In genomic region chr2:28446515-28447314, GRCm38 (mm10) we compare ENCODE assay signal across 9 mouse cellular contexts. TPM values are rescaled to one million over a fixed set of nuclear protein-coding genes. Genes with fewer than 3 reads are reported as not detected.
DNase-seq lines count a peak whose midpoint lies in the region; ATAC-seq and TF ChIP-seq lines count a peak whose summit lies in the region.
"Had no signal": no experiment of that assay in that cellular context is flagged by ENCODE, and none has a peak within 500 bp of the region (broad histone marks: within the 10 kb centered on the region; RNA-seq: fewer than 3 reads in every experiment).

Gene Ppp1r26 (plus strand): TSS chr2:28446800.

- H3K27me3 ChIP-seq in limb, embryonic 14.5 days (ENCODE audit: control insufficient read depth, insufficient read depth, low read length): no peaks in the 10 kb centered on the region
- no peaks in the 10 kb centered on the region for H3K27me3 ChIP-seq in neural tube, embryonic 12.5 days (replicated peaks)

- under 1% methylated on average over 34 of the region's 118 CpGs for WGBS in limb, embryonic 14.5 days
- WGBS in neural tube, embryonic 12.5 days: under 1% methylated on average over 116 of the region's 118 CpGs

- H3K4me3 ChIP-seq in layer of hippocampus, adult 2 months: peak within 1 kb of the TSS; percentile 71
- H3K4me3 ChIP-seq in limb, embryonic 14.5 days (replicated peaks; ENCODE audit: low read length): peak within 1 kb of the TSS; percentile 76
- H3K4me3 ChIP-seq in neural tube, embryonic 12.5 days: peak within 1 kb of the TSS; percentile 78

- peak in 1 of 2 experiments; percentile 46 for DNase-seq in layer of hippocampus, adult 2 months (ENCODE audit: low spot score in 2 of 2)
- DNase-seq in layer of hippocampus, adult 11-12 months (ENCODE audit: low spot score): no peak
- peak; percentile 63 for DNase-seq in cerebellum, adult 9-11 months
- peak; percentile 22 for DNase-seq in gastrocnemius, postnatal 14 days
- peak; percentile 62 for DNase-seq in kidney, adult 18-20 months
- no peak for DNase-seq in limb, embryonic 14.5 days (ENCODE audit: low spot score)
- peak; percentile 42 for DNase-seq in thymus, postnatal 4 days

- no peak for TF ChIP-seq CTCF in layer of hippocampus, adult 2 months (conservative IDR thresholded peaks at IDR 0.05)

- peak within 1 kb of the TSS; percentile 82 for H3K9ac ChIP-seq in limb, embryonic 14.5 days (ENCODE audit: low read depth, low read length, severe bottlenecking)
- H3K9ac ChIP-seq in neural tube, embryonic 12.5 days: peak within 1 kb of the TSS; percentile 83

- no peaks in the 10 kb centered on the region for H3K9me3 ChIP-seq in limb, embryonic 14.5 days (ENCODE audit: control insufficient read depth, low read length)
- H3K9me3 ChIP-seq in neural tube, embryonic 12.5 days: no peaks in the 10 kb centered on the region

- H3K27ac ChIP-seq in layer of hippocampus, adult 2 months: peak within 1 kb of the TSS; percentile 84
- peak within 1 kb of the TSS; percentile 71 for H3K27ac ChIP-seq in limb, embryonic 14.5 days (replicated peaks; ENCODE audit: low read depth, low read length)
- H3K27ac ChIP-seq in neural tube, embryonic 12.5 days: 0 out of 2 replicates have a peak within 1 kb of the TSS, but pooled peaks have one; percentile 7

- H3K4me2 ChIP-seq in limb, embryonic 14.5 days (replicated peaks; ENCODE audit: low read depth, low read length, severe bottlenecking): peak within 1 kb of the TSS; percentile 94
- H3K4me2 ChIP-seq in neural tube, embryonic 12.5 days (replicated peaks): peak within 1 kb of the TSS; percentile 93

- intact Hi-C loops in gastrocnemius, postnatal 14 days (cut with DNase I; ENCODE audit: low total_unique reads): no loop called here

- peak; percentile 69 for ATAC-seq in limb, embryonic 14.5 days (ENCODE audit: low FRiP score, low read depth)
- ATAC-seq in neural tube, embryonic 12.5 days (ENCODE audit: low FRiP score, low read depth): peak; percentile 73

- peaks cover 4% of the 10 kb centered on the region; the same call in 1 of the 2 replicates for H3K4me1 ChIP-seq in limb, embryonic 14.5 days (ENCODE audit: control insufficient read depth, insufficient read depth, low read length)
- H3K4me1 ChIP-seq in neural tube, embryonic 12.5 days: peaks cover 9% of the 10 kb centered on the region; the same call in 1 of the 2 replicates

- peaks cover 19% of the 10 kb centered on the region for H3K36me3 ChIP-seq in limb, embryonic 14.5 days (ENCODE audit: control insufficient read depth, insufficient read depth, low read length)
- H3K36me3 ChIP-seq in neural tube, embryonic 12.5 days: peaks cover 17% of the 10 kb centered on the region; the same call in 1 of the 2 replicates
- H3K36me3 ChIP-seq: G1E had no signal

- no peak for TF ChIP-seq POLR2A in limb, embryonic 14.5 days (IDR thresholded peaks at IDR 0.05; ENCODE audit: borderline replicate concordance, extremely low read depth, insufficient read depth, insufficient read length)

RNA-seq across cellular contexts. Expression of gene Ppp1r26, which starts in this region (rescaled TPM):
- total RNA-seq in layer of hippocampus, adult 2 months (2021): 10 to 100 TPM; 14.5 to 17.3 TPM
- total RNA-seq in gastrocnemius, postnatal 14 days (2021): 1 to 10 TPM; 1.5 to 2.7 TPM
- polyA plus RNA-seq in limb, embryonic 14.5 days (2012; rRNA removed): 12.9 and 13.5 TPM in 2 replicates
- polyA plus RNA-seq in limb, embryonic 14.5 days (2014; fragmentation: Nextera tagmentation; extraction: Ambion mirVana): 4.9 and 5.6 TPM in 2 replicates
- polyA plus RNA-seq in neural tube, embryonic 12.5 days (2016; fragmentation: Nextera tagmentation; extraction: Ambion mirVana): 7.9 and 8.7 TPM in 2 replicates
- polyA plus RNA-seq: G1E had no signal

Comparison
In these comparisons a context has a peak if more than half of its experiments do, and no peak if none do; other contexts are left out.
1. RNA of gene Ppp1r26 (total RNA-seq): 14.5 to 17.3 TPM in layer of hippocampus, adult 2 months; 1.5 to 2.7 TPM in gastrocnemius, postnatal 14 days; every median in the first group is over 4 times any median in the second.
2. DNase-seq: peak in cerebellum, adult 9-11 months (single experiment), gastrocnemius, postnatal 14 days (single experiment), kidney, adult 18-20 months (single experiment) and thymus, postnatal 4 days (single experiment); none in layer of hippocampus, adult 11-12 months (single experiment) and limb, embryonic 14.5 days (single experiment).
3. H3K27ac ChIP-seq: peak in every context shown above with its lines; median percentile 84 in layer of hippocampus, adult 2 months; 71 in limb, embryonic 14.5 days; 7 in neural tube, embryonic 12.5 days.
4. Peak in every context shown above with its lines, with median percentiles within 50 percentile points of each other: H3K4me3 ChIP-seq.